Mouse (Mus musculus) megakaryocyte, embryonic 14.5 days (primary cell): ENCODE measurements around the gene Sympk.

Source experiments
- FLI1 ChIP-seq: IDR thresholded peaks from 2 replicates; pipeline ENCODE4 v1.6.1; 2012; ENCODE audit warnings: low read length, inconsistent platforms, mixed read lengths
- GATA1 ChIP-seq: IDR thresholded peaks from 3 replicates; pipeline ENCODE4 v1.6.1; 2012; ENCODE audit warnings: mixed read lengths, low read length, inconsistent platforms, borderline replicate concordance

DNA sequence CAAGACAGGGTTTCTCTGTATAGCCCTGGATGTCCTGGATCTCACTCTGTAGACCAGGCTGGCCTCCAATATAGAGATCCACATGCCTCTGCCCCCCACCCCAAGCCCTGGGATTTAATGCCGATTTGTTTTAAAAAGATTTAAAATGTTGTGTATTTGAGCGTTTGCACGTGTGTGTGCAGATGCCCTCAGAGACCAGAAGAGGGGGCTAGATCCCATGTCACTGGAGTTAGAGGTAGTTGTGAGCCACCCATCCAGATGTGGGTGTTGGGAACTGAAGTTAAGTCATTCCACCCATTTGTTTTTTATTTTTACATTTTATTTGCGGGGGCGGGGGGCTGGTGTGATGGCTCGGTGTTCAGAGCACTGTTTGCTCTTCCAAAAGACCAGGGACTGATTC is 50.3 kb downstream of the Sympk start:
- TF ChIP-seq GATA1 (no peak), FLI1 (no peak)
